Mouse (Mus musculus) kidney, postnatal 25 days (tissue): ENCODE results near the gene Leng9.

Experiments
- DNase-seq, 2 experiments: peaks; one replicate each; pipeline ENCODE4 v3.0.0; 2021; ENCODE audit warnings: mixed read lengths in 2 of 2

Gene Leng9

GRCm38 (mm10) chr7:4144046-4144445 lies 6.1 kb downstream of the Leng9 start:
- DNase-seq = no peak

- DNase-seq = no peak
Measured at GRCm38 (mm10) chr7:4143506-4143905, 6.7 kb downstream of the Leng9 start.

GRCm38 (mm10) chr7:4142796-4143445 lies 7.3 kb downstream of the Leng9 start:
- no peak for DNase-seq

GRCm38 (mm10) chr7:4141648-4142325 lies 8.4 kb downstream of the Leng9 start:
- no peak for DNase-seq

- no peak for DNase-seq
Measured at GRCm38 (mm10) chr7:4139391-4139790, 10.8 kb downstream of the Leng9 start.

GRCm38 (mm10) chr7:4138671-4139070 lies 11.5 kb downstream of the Leng9 start:
- no peak for DNase-seq

- DNase-seq = no peak
Measured at GRCm38 (mm10) chr7:4138181-4138580, 12.0 kb downstream of the Leng9 start.

- no peak for DNase-seq
Measured at GRCm38 (mm10) chr7:4137746-4138145, 12.4 kb downstream of the Leng9 start.

GRCm38 (mm10) chr7:4136771-4137531 lies 13.2 kb downstream of the Leng9 start, which contains the start of gene Leng8:
Leng8 (plus strand) TSS chr7:4137039.
- DNase-seq = peak; percentile 98 to 100

- DNase-seq = peak in 1 of 2 experiments; percentile 53
Measured at GRCm38 (mm10) chr7:4136404-4136770, 13.8 kb downstream of the Leng9 start.

- no peak for DNase-seq
Measured at GRCm38 (mm10) chr7:4134911-4135310, 15.3 kb downstream of the Leng9 start.

- no peak for DNase-seq
Measured at GRCm38 (mm10) chr7:4132998-4133397, 17.2 kb downstream of the Leng9 start.

- no peak for DNase-seq
Measured at GRCm38 (mm10) chr7:4132581-4132980, 17.6 kb downstream of the Leng9 start.

GRCm38 (mm10) chr7:4131964-4132363 lies 18.2 kb downstream of the Leng9 start:
- DNase-seq = no peak

- DNase-seq = peak; percentile 85 to 93
Measured at GRCm38 (mm10) chr7:4130686-4131452, 19.3 kb downstream of the Leng9 start.

GRCm38 (mm10) chr7:4128860-4129259 lies 21.3 kb downstream of the Leng9 start:
- no peak for DNase-seq

GRCm38 (mm10) chr7:4127894-4128293 lies 22.3 kb downstream of the Leng9 start:
- DNase-seq = no peak

- no peak for DNase-seq
Measured at GRCm38 (mm10) chr7:4126992-4127785, 23.0 kb downstream of the Leng9 start.

- no peak for DNase-seq
Measured at GRCm38 (mm10) chr7:4125306-4125705, 24.9 kb downstream of the Leng9 start.

GRCm38 (mm10) chr7:4124856-4125255 lies 25.3 kb downstream of the Leng9 start:
- DNase-seq = no peak

- DNase-seq = no peak
Measured at GRCm38 (mm10) chr7:4124315-4124759, 25.8 kb downstream of the Leng9 start.

GRCm38 (mm10) chr7:4123732-4124131 lies 26.4 kb downstream of the Leng9 start:
- DNase-seq = no peak
